Mouse (Mus musculus) midbrain, embryonic 14.5 days (tissue): ENCODE measurements at regions not wholly inside any gene's neighbourhood (a gene's known extent, or its start where the extent isn't known, plus 50 kb on each side); places are given as distances from the start of the nearest gene placed in this dataset.

Experiments used
- ATAC-seq: fragments of 200-750 bp; cut with Nextera tagmentation; 2 replicates; pipeline ENCODE4 v1.8.0; 2017; ENCODE audit warnings: moderate number of reproducible peaks, moderate library complexity; ENCODE audit not compliant: low FRiP score, low TSS enrichment
- DNase-seq: peaks from one replicate; pipeline ENCODE4 v3.0.0-alpha.2; 2015
- H3K27ac ChIP-seq: fragments of 300-500 bp; sonication (generic); replicated peaks from 2 replicates; pipeline ENCODE4 v1.5.1; 2014; ENCODE audit warnings: mild to moderate bottlenecking, low read depth, low read length, moderate library complexity
- H3K27me3 ChIP-seq: fragments of 300-500 bp; sonication (generic); 2 replicates; pipeline ENCODE4 v1.6.1; 2014; ENCODE audit warnings: low read length, control low read depth, mixed read lengths; ENCODE audit not compliant: control insufficient read depth, insufficient read depth
- H3K36me3 ChIP-seq: fragments of 300-500 bp; sonication (generic); 2 replicates; pipeline ENCODE4 v1.6.1; 2014; ENCODE audit warnings: low read length, control low read depth; ENCODE audit not compliant: control insufficient read depth, insufficient read depth
- H3K4me1 ChIP-seq: fragments of 300-500 bp; sonication (generic); 2 replicates; pipeline ENCODE4 v1.6.1; 2014; ENCODE audit warnings: mild to moderate bottlenecking, antibody characterized with exemption, low read length, control low read depth; ENCODE audit not compliant: control insufficient read depth, insufficient read depth
- H3K4me2 ChIP-seq: fragments of 300-500 bp; sonication (generic); 2 replicates; pipeline ENCODE4 v1.6.1; 2014; ENCODE audit warnings: mild to moderate bottlenecking, low read length, moderate library complexity
- H3K4me3 ChIP-seq: fragments of 300-500 bp; sonication (generic); replicated peaks from 2 replicates; pipeline ENCODE4 v1.5.1; 2014; ENCODE audit warnings: low read depth, low read length
- H3K9ac ChIP-seq: fragments of 300-500 bp; sonication (generic); replicated peaks from 2 replicates; pipeline ENCODE4 v1.6.1; 2014; ENCODE audit warnings: mild to moderate bottlenecking, low read length, moderate library complexity
- H3K9me3 ChIP-seq: fragments of 300-500 bp; sonication (generic); 2 replicates; pipeline ENCODE4 v1.6.1; 2016; ENCODE audit warnings: low read length, control low read depth, mixed read lengths; ENCODE audit not compliant: control insufficient read depth
- WGBS: fragments of 180-500 bp; shearing (Covaris S2); extraction: QIAGEN DNeasy Blood & Tissue Kit; methylation state at CpG from one replicate; pipeline ENCODE4 v1.1.7; 2014; 5-methylcytosine and 5-hydroxymethylcytosine counted together

- no peak overlapping the region for H3K9ac ChIP-seq
- no peak overlapping the region for H3K4me3 ChIP-seq
- 76% methylated on average over 9 of the region's 9 CpGs for WGBS
- H3K9me3 ChIP-seq = no peaks in the 10 kb centered on the region
- no peak for DNase-seq
- ATAC-seq = no peak
- H3K27ac ChIP-seq = no peak overlapping the region
- H3K4me2 ChIP-seq = no peak overlapping the region
- no peaks in the 10 kb centered on the region for H3K27me3 ChIP-seq
- H3K4me1 ChIP-seq = no peaks in the 10 kb centered on the region
- no peaks in the 10 kb centered on the region for H3K36me3 ChIP-seq
Observed at GRCm38 (mm10) chr5:54194846-54195245, 196.5 kb downstream of the Stim2 start.

GRCm38 (mm10) chr5:54200032-54200431 is 201.7 kb downstream of the Stim2 start:
- no peak for ATAC-seq
- Histone ChIP-seq H3K27ac (no peak overlapping the region), H3K4me2 (no peak overlapping the region), H3K9me3 (no peaks in the 10 kb centered on the region), H3K27me3 (no peaks in the 10 kb centered on the region), H3K4me1 (peaks cover 4% of the 10 kb centered on the region; the same call in 1 of the 2 replicates), H3K4me3 (no peak overlapping the region), H3K36me3 (no peaks in the 10 kb centered on the region), H3K9ac (no peak overlapping the region)
- WGBS = 68% methylated on average over 3 of the region's 3 CpGs
- DNase-seq = no peak

- no peak overlapping the region for H3K4me3 ChIP-seq
- no peak for ATAC-seq
- no peak overlapping the region for H3K27ac ChIP-seq
- no peaks in the 10 kb centered on the region for H3K9me3 ChIP-seq
- 80% methylated on average over 5 of the region's 5 CpGs for WGBS
- H3K36me3 ChIP-seq = no peaks in the 10 kb centered on the region
- peaks cover 4% of the 10 kb centered on the region; the same call in 1 of the 2 replicates for H3K4me1 ChIP-seq
- no peaks in the 10 kb centered on the region for H3K27me3 ChIP-seq
- H3K9ac ChIP-seq = no peak overlapping the region
- DNase-seq = no peak
- no peak overlapping the region for H3K4me2 ChIP-seq
Observed at GRCm38 (mm10) chr5:54200587-54200986, 202.3 kb downstream of the Stim2 start.

GRCm38 (mm10) chr5:54211457-54211856 is 213.2 kb downstream of the Stim2 start:
- Histone ChIP-seq H3K9ac (no peak overlapping the region), H3K27ac (no peak overlapping the region), H3K4me2 (no peak overlapping the region), H3K27me3 (no peaks in the 10 kb centered on the region), H3K36me3 (no peaks in the 10 kb centered on the region), H3K9me3 (no peaks in the 10 kb centered on the region), H3K4me3 (no peak overlapping the region), H3K4me1 (no peaks in the 10 kb centered on the region)
- DNase-seq = no peak
- ATAC-seq = no peak

- no peak for DNase-seq
- no peaks in the 10 kb centered on the region for H3K9me3 ChIP-seq
- H3K36me3 ChIP-seq = no peaks in the 10 kb centered on the region
- H3K27ac ChIP-seq = no peak overlapping the region
- H3K9ac ChIP-seq = no peak overlapping the region
- H3K4me2 ChIP-seq = no peak overlapping the region
- no peak for ATAC-seq
- no peak overlapping the region for H3K4me3 ChIP-seq
- no peaks in the 10 kb centered on the region for H3K27me3 ChIP-seq
- H3K4me1 ChIP-seq = no peaks in the 10 kb centered on the region
- 68% methylated on average over 5 of the region's 5 CpGs for WGBS
Observed at GRCm38 (mm10) chr5:54212038-54212589, 213.8 kb downstream of the Stim2 start.

- Histone ChIP-seq H3K4me1 (no peaks in the 10 kb centered on the region), H3K9ac (no peak overlapping the region), H3K9me3 (no peaks in the 10 kb centered on the region), H3K4me3 (no peak overlapping the region), H3K27me3 (no peaks in the 10 kb centered on the region), H3K36me3 (no peaks in the 10 kb centered on the region), H3K27ac (no peak overlapping the region), H3K4me2 (no peak overlapping the region)
- ATAC-seq (no peak), DNase-seq (no peak)
Observed at GRCm38 (mm10) chr5:54225031-54225430, 226.7 kb downstream of the Stim2 start.

- Histone ChIP-seq H3K4me3 (no peak overlapping the region), H3K27me3 (no peaks in the 10 kb centered on the region), H3K9ac (no peak overlapping the region), H3K4me1 (no peaks in the 10 kb centered on the region), H3K27ac (no peak overlapping the region), H3K9me3 (no peaks in the 10 kb centered on the region), H3K4me2 (no peak overlapping the region), H3K36me3 (no peaks in the 10 kb centered on the region)
- WGBS = 90% methylated on average over 1 of the region's 1 CpGs
- DNase-seq (no peak), ATAC-seq (no peak)
Observed at GRCm38 (mm10) chr5:54234580-54234979, 236.3 kb downstream of the Stim2 start.

- H3K27me3 ChIP-seq = no peaks in the 10 kb centered on the region
- WGBS = 52% methylated on average over 6 of the region's 6 CpGs
- DNase-seq (peak; percentile 11), ATAC-seq (no peak)
- H3K4me1 ChIP-seq = no peaks in the 10 kb centered on the region
- H3K9me3 ChIP-seq = no peaks in the 10 kb centered on the region
- no peak overlapping the region for H3K27ac ChIP-seq
- no peaks in the 10 kb centered on the region for H3K36me3 ChIP-seq
- no peak overlapping the region for H3K4me2 ChIP-seq
- no peak overlapping the region for H3K4me3 ChIP-seq
- no peak overlapping the region for H3K9ac ChIP-seq
Observed at GRCm38 (mm10) chr5:54235226-54235625, 236.9 kb downstream of the Stim2 start.

- Histone ChIP-seq H3K4me1 (0 out of 2 replicates have a peak, but pooled peaks cover 6% of the 10 kb centered on the region), H3K9ac (no peak overlapping the region), H3K4me3 (no peak overlapping the region), H3K9me3 (no peaks in the 10 kb centered on the region), H3K36me3 (no peaks in the 10 kb centered on the region), H3K4me2 (no peak overlapping the region), H3K27me3 (no peaks in the 10 kb centered on the region), H3K27ac (no peak overlapping the region)
- ATAC-seq (no peak), DNase-seq (no peak)
- WGBS = 91% methylated on average over 2 of the region's 2 CpGs
Observed at GRCm38 (mm10) chr5:54237226-54237625, 238.9 kb downstream of the Stim2 start.
